Mouse (Mus musculus): ENCODE results near the gene Hspa5. TPM values are rescaled to one million over a fixed set of nuclear protein-coding genes. Genes with fewer than 3 reads are reported as not detected.
"Not testable (repeated sequence)": the region's sequence is repeated elsewhere in the genome, so short reads cannot be mapped to it uniquely, and the experiment has no call there.

Gene Hspa5
- polyA plus RNA-seq, 1 experiment from 2014 or later, result 450 TPM

- H3K36me3 ChIP-seq (ENCODE audit: control insufficient read depth, insufficient read depth, low read length), result peaks cover 81% of the 10 kb centered on the region
- peaks cover 48% of the 10 kb centered on the region for H3K4me1 ChIP-seq (ENCODE audit: control insufficient read depth, insufficient read depth, low read length)
- DNase-seq, result no peak
- 73% methylated on average over 1 of the region's 1 CpGs for WGBS
- peak overlapping the region; percentile 57 for H3K4me2 ChIP-seq (ENCODE audit: low read length)
- no peaks in the 10 kb centered on the region for H3K27me3 ChIP-seq (ENCODE audit: control insufficient read depth, insufficient read depth, low read length)
- H3K9ac ChIP-seq (replicated peaks; ENCODE audit: low read length), result no peak overlapping the region
- H3K9me3 ChIP-seq (ENCODE audit: control insufficient read depth, low read length), result no peaks in the 10 kb centered on the region
- H3K4me3 ChIP-seq (replicated peaks; ENCODE audit: low read depth, low read length), result no peak overlapping the region
- no peak for ATAC-seq (ENCODE audit: low FRiP score, low TSS enrichment)
- no peak overlapping the region for H3K27ac ChIP-seq (replicated peaks; ENCODE audit: low read depth, low read length)
These were observed 5.6 kb downstream of the Hspa5 start for GRCm38 (mm10) chr2:34777237-34777868.

- H3K4me1 ChIP-seq (ENCODE audit: control insufficient read depth, insufficient read depth, low read length), result no peaks in the 10 kb centered on the region
- no peak overlapping the region for H3K4me3 ChIP-seq (replicated peaks; ENCODE audit: low read depth, low read length)
- H3K9ac ChIP-seq (replicated peaks; ENCODE audit: low read length), result no peak overlapping the region
- H3K4me2 ChIP-seq (ENCODE audit: low read length), result no peak overlapping the region
- no peaks in the 10 kb centered on the region for H3K27me3 ChIP-seq (ENCODE audit: control insufficient read depth, insufficient read depth, low read length)
- no peak overlapping the region for H3K27ac ChIP-seq (replicated peaks; ENCODE audit: low read depth, low read length)
- peaks cover 43% of the 10 kb centered on the region for H3K36me3 ChIP-seq (ENCODE audit: control insufficient read depth, insufficient read depth, low read length)
- 96% methylated on average over 14 of the region's 14 CpGs for WGBS
- DNase-seq (no peak), ATAC-seq (ENCODE audit: low FRiP score, low TSS enrichment) (no peak)
- no peaks in the 10 kb centered on the region for H3K9me3 ChIP-seq (ENCODE audit: control insufficient read depth, low read length)
These were observed 11.6 kb downstream of the Hspa5 start for GRCm38 (mm10) chr2:34783064-34784020.

DNA sequence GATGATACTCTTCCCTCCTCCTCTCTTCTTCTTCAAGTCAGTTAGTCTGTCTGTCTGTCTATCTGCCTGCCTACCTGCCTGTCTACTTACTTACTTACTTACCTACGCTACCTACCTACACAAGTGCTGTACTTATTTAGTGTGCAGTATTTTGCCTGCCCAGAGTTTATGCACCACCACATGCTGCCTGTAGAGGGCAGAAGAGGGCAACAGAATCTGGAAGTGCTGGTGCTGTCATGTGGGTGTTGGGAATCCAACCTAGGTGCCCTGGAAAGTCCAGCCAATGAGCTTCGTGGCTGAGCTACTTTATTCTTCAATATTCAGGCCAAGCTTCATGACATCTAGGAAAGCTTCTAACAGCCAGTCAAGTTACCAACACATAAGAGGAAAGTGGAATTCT is 12.3 kb downstream of the Hspa5 start:
- H3K36me3 ChIP-seq (ENCODE audit: control insufficient read depth, insufficient read depth, low read length), result peaks cover 36% of the 10 kb centered on the region
- no peaks in the 10 kb centered on the region for H3K4me1 ChIP-seq (ENCODE audit: control insufficient read depth, insufficient read depth, low read length)
- no peak overlapping the region for H3K27ac ChIP-seq (replicated peaks; ENCODE audit: low read depth, low read length)
- no peak overlapping the region for H3K4me3 ChIP-seq (replicated peaks; ENCODE audit: low read depth, low read length)
- ATAC-seq (ENCODE audit: low FRiP score, low TSS enrichment) (no peak), DNase-seq (peak; percentile 41)
- H3K9me3 ChIP-seq (ENCODE audit: control insufficient read depth, low read length), result no peaks in the 10 kb centered on the region
- H3K4me2 ChIP-seq (ENCODE audit: low read length), result no peak overlapping the region
- WGBS, result 67% methylated on average over 2 of the region's 2 CpGs
- no peak overlapping the region for H3K9ac ChIP-seq (replicated peaks; ENCODE audit: low read length)
- H3K27me3 ChIP-seq (ENCODE audit: control insufficient read depth, insufficient read depth, low read length), result no peaks in the 10 kb centered on the region

DNA sequence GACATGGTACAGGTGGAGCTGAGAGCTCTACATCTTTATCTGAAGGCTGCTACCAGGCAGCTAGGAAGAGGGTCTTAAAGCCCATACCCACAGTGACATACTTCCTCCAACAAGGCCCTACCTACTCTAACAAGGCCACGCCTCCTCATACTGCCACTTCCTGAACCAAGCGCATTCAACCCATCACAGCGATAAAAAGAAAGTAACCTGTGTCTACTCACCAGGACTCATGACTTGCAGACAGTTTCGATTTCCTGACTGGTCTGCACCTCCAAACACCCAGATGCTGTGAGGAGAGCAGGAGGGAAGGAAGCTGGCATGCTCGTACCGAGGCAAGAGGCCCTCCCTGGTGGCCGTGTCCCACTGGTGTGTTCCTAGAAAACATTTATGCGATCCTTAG is 18.5 kb downstream of the Hspa5 start:
- no peak overlapping the region for H3K9ac ChIP-seq (replicated peaks; ENCODE audit: low read length)
- no peak for DNase-seq
- 95% methylated on average over 8 of the region's 8 CpGs for WGBS

DNA sequence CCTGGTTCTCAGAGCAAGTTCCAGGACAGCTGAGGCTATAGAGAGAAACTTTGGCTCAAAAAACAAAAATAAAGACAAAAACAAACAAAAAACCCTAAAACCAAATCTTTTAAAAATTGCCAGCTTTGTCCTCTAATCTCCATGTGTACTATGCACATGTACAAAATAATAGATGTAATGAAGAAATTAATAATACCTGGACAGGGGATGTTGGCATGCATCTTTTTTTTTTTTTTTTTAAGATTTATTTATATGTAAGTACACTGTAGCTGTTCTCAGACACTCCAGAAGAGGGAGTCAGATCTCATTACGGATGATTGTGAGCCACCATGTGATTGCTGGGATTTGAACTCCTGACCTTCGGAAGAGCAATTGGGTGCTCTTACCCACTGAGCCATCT is 20.8 kb downstream of the Hspa5 start:
- H3K4me1 ChIP-seq (ENCODE audit: control insufficient read depth, insufficient read depth, low read length); H3K4me2 ChIP-seq (ENCODE audit: low read length); ATAC-seq (ENCODE audit: low FRiP score, low TSS enrichment); H3K36me3 ChIP-seq (ENCODE audit: control insufficient read depth, insufficient read depth, low read length); H3K9me3 ChIP-seq (ENCODE audit: control insufficient read depth, low read length); DNase-seq; H3K27me3 ChIP-seq (ENCODE audit: control insufficient read depth, insufficient read depth, low read length); H3K27ac ChIP-seq (replicated peaks; ENCODE audit: low read depth, low read length); H3K4me3 ChIP-seq (replicated peaks; ENCODE audit: low read depth, low read length); H3K9ac ChIP-seq (replicated peaks; ENCODE audit: low read length): not testable (repeated sequence)
- 81% methylated on average over 2 of the region's 2 CpGs for WGBS

More for the DNA sequence above, 18.5 kb downstream of the Hspa5 start:
- no peak overlapping the region for H3K4me2 ChIP-seq (ENCODE audit: low read length)
- 0 out of 2 replicates have a peak, but pooled peaks cover 3% of the 10 kb centered on the region for H3K36me3 ChIP-seq (ENCODE audit: control insufficient read depth, insufficient read depth, low read length)
- no peak for ATAC-seq (ENCODE audit: low FRiP score, low TSS enrichment)
- H3K4me1 ChIP-seq (ENCODE audit: control insufficient read depth, insufficient read depth, low read length), result no peaks in the 10 kb centered on the region
- no peak overlapping the region for H3K27ac ChIP-seq (replicated peaks; ENCODE audit: low read depth, low read length)
- no peak overlapping the region for H3K4me3 ChIP-seq (replicated peaks; ENCODE audit: low read depth, low read length)
- H3K27me3 ChIP-seq (ENCODE audit: control insufficient read depth, insufficient read depth, low read length), result no peaks in the 10 kb centered on the region
- no peaks in the 10 kb centered on the region for H3K9me3 ChIP-seq (ENCODE audit: control insufficient read depth, low read length)

DNA sequence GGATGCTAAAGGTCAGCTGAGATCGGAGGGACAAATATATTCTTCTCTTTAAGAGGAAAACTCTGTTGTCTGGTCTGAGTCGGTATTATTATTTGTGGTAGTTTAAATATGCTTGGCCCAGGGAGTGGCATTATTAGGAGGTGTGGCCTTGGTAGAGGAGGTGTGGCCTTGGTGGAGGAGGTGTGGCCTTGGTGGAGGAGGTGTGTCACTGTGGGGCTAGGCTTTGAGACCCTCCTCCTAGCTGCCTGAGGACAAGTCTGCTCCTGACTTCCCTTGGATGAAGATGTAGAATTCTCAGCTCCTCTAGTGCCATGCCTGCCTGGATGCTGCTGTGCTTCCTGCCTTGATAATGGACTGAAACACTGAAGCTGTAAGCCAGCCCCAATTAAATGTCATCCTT is 22.7 kb downstream of the Hspa5 start:
- ATAC-seq (ENCODE audit: low FRiP score, low TSS enrichment), result no peak
- no peaks in the 10 kb centered on the region for H3K4me1 ChIP-seq (ENCODE audit: control insufficient read depth, insufficient read depth, low read length)
- no peak for DNase-seq
- WGBS, result 89% methylated on average over 2 of the region's 2 CpGs
- no peak overlapping the region for H3K4me2 ChIP-seq (ENCODE audit: low read length)
- H3K36me3 ChIP-seq (ENCODE audit: control insufficient read depth, insufficient read depth, low read length), result 0 out of 2 replicates have a peak, but pooled peaks cover 4% of the 10 kb centered on the region
- H3K9me3 ChIP-seq (ENCODE audit: control insufficient read depth, low read length), result no peaks in the 10 kb centered on the region
- H3K9ac ChIP-seq (replicated peaks; ENCODE audit: low read length), result no peak overlapping the region
- no peaks in the 10 kb centered on the region for H3K27me3 ChIP-seq (ENCODE audit: control insufficient read depth, insufficient read depth, low read length)
- H3K4me3 ChIP-seq (replicated peaks; ENCODE audit: low read depth, low read length), result no peak overlapping the region
- H3K27ac ChIP-seq (replicated peaks; ENCODE audit: low read depth, low read length), result no peak overlapping the region

- 95% methylated on average over 7 of the region's 7 CpGs for WGBS
- Histone ChIP-seq H3K9me3 (ENCODE audit: control insufficient read depth, low read length) (no peaks in the 10 kb centered on the region), H3K27ac (replicated peaks; ENCODE audit: low read depth, low read length) (no peak overlapping the region), H3K9ac (replicated peaks; ENCODE audit: low read length) (no peak overlapping the region), H3K4me1 (ENCODE audit: control insufficient read depth, insufficient read depth, low read length) (no peaks in the 10 kb centered on the region), H3K4me2 (ENCODE audit: low read length) (no peak overlapping the region), H3K36me3 (ENCODE audit: control insufficient read depth, insufficient read depth, low read length) (0 out of 2 replicates have a peak, but pooled peaks cover 4% of the 10 kb centered on the region), H3K4me3 (replicated peaks; ENCODE audit: low read depth, low read length) (no peak overlapping the region), H3K27me3 (ENCODE audit: control insufficient read depth, insufficient read depth, low read length) (no peaks in the 10 kb centered on the region)
- no peak for ATAC-seq (ENCODE audit: low FRiP score, low TSS enrichment)
- no peak for DNase-seq
These were observed 23.7 kb downstream of the Hspa5 start for GRCm38 (mm10) chr2:34795426-34795825.

GRCm38 (mm10) chr2:34799357-34800256 is 27.8 kb downstream of the Hspa5 start, which contains the start of gene Rabepk:
TSS of gene Rabepk (minus strand) at chr2:34799912.
- 5% methylated on average over 44 of the region's 44 CpGs for WGBS
- Histone ChIP-seq H3K9ac (replicated peaks; ENCODE audit: low read length) (peak within 1 kb of the TSS; percentile 59), H3K4me2 (ENCODE audit: low read length) (peak within 1 kb of the TSS; percentile 77), H3K27me3 (ENCODE audit: control insufficient read depth, insufficient read depth, low read length) (no peaks in the 10 kb centered on the region), H3K27ac (replicated peaks; ENCODE audit: low read depth, low read length) (no peak within 1 kb of the TSS; the same call in 1 of the 2 replicates), H3K9me3 (ENCODE audit: control insufficient read depth, low read length) (no peaks in the 10 kb centered on the region), H3K4me3 (replicated peaks; ENCODE audit: low read depth, low read length) (peak within 1 kb of the TSS; percentile 62), H3K4me1 (ENCODE audit: control insufficient read depth, insufficient read depth, low read length) (peaks cover 6% of the 10 kb centered on the region), H3K36me3 (ENCODE audit: control insufficient read depth, insufficient read depth, low read length) (0 out of 2 replicates have a peak, but pooled peaks cover 4% of the 10 kb centered on the region)
- DNase-seq (peak; percentile 85), ATAC-seq (ENCODE audit: low FRiP score, low TSS enrichment) (peak; percentile 54)

Measured in midbrain, embryonic 14.5 days (tissue).